Mouse (Mus musculus) forebrain, embryonic 12.5 days (tissue): ENCODE measurements around the gene Krcc1. TPM values are rescaled to one million over a fixed set of nuclear protein-coding genes. Genes with fewer than 3 reads are reported as not detected.
"Not testable (repeated sequence)": the region's sequence is repeated elsewhere in the genome, so short reads cannot be mapped to it uniquely, and the experiment has no call there.

ENCODE experiments used
- ATAC-seq: fragments of 200-750 bp; cut with Nextera tagmentation; 2 replicates; pipeline ENCODE4 v1.8.0; 2017; ENCODE audit warnings: moderate TSS enrichment; ENCODE audit not compliant: low FRiP score
- H3K27ac ChIP-seq: fragments of 300-500 bp; sonication (generic); 2 replicates; pipeline ENCODE4 v1.5.1; 2016; ENCODE audit warnings: mild to moderate bottlenecking
- H3K27me3 ChIP-seq: fragments of 300-500 bp; sonication (generic); 2 replicates; pipeline ENCODE4 v1.6.1; 2016; ENCODE audit warnings: mild to moderate bottlenecking
- H3K36me3 ChIP-seq: fragments of 300-500 bp; sonication (generic); replicated peaks from 2 replicates; pipeline ENCODE4 v1.6.1; 2016; ENCODE audit warnings: mild to moderate bottlenecking
- H3K4me1 ChIP-seq: fragments of 300-500 bp; sonication (generic); 2 replicates; pipeline ENCODE4 v1.6.1; 2016
- H3K4me2 ChIP-seq: fragments of 300-500 bp; sonication (generic); 2 replicates; pipeline ENCODE4 v1.6.1; 2016; ENCODE audit warnings: mild to moderate bottlenecking, moderate library complexity
- H3K4me3 ChIP-seq: fragments of 300-500 bp; sonication (generic); replicated peaks from 2 replicates; pipeline ENCODE4 v1.5.1; 2016; ENCODE audit warnings: mild to moderate bottlenecking
- H3K9ac ChIP-seq: fragments of 300-500 bp; sonication (generic); 2 replicates; pipeline ENCODE4 v1.6.1; 2016; ENCODE audit warnings: mild to moderate bottlenecking
- H3K9me3 ChIP-seq: fragments of 300-500 bp; sonication (generic); 2 replicates; pipeline ENCODE4 v1.6.1; 2016
- WGBS: fragments of 180-500 bp; shearing (Covaris S2); methylation state at CpG from one replicate; pipeline ENCODE4 v1.1.7; 2016; 5-methylcytosine and 5-hydroxymethylcytosine counted together
- polyA plus RNA-seq: library from polyadenylated mRNA; unstranded; fragments of >200 nt; fragmentation: Nextera tagmentation; extraction: Ambion mirVana; gene quantifications from 2 replicates; pipeline ENCODE4 v1.2.1, GENCODE M21; 2016

The Krcc1 gene
- polyA plus RNA-seq, 1 experiment from 2014 or later, result 27.9 TPM

- H3K4me1 ChIP-seq, result peaks cover 16% of the 10 kb centered on the region
- H3K27ac ChIP-seq, result no peak overlapping the region
- no peak overlapping the region for H3K4me3 ChIP-seq
- no peak overlapping the region for H3K4me2 ChIP-seq
- no peaks in the 10 kb centered on the region for H3K36me3 ChIP-seq
- WGBS, result 71% methylated on average over 7 of the region's 7 CpGs
- no peak for ATAC-seq
- no peaks in the 10 kb centered on the region for H3K27me3 ChIP-seq
- H3K9ac ChIP-seq, result no peak overlapping the region
- H3K9me3 ChIP-seq, result no peaks in the 10 kb centered on the region
These were observed 2.4 kb upstream of the Krcc1 start for GRCm38 (mm10) chr6:71268929-71269685.

GRCm38 (mm10) chr6:71269686-71270050 is 1.8 kb upstream of the Krcc1 start:
- ATAC-seq, H3K4me2 ChIP-seq, H3K27me3 ChIP-seq, H3K9me3 ChIP-seq, H3K36me3 ChIP-seq, H3K4me3 ChIP-seq, H3K9ac ChIP-seq, H3K27ac ChIP-seq: not testable (repeated sequence)
- 95% methylated on average over 6 of the region's 6 CpGs for WGBS
- H3K4me1 ChIP-seq, result peaks cover 16% of the 10 kb centered on the region

- Histone ChIP-seq H3K27ac (peak overlapping the region; percentile 95; the same call in 1 of the 2 replicates), H3K4me2 (peak overlapping the region; percentile 62), H3K4me1 (peaks cover 16% of the 10 kb centered on the region), H3K4me3 (peak overlapping the region; percentile 89), H3K27me3 (no peaks in the 10 kb centered on the region), H3K9me3 (no peaks in the 10 kb centered on the region), H3K36me3 (no peaks in the 10 kb centered on the region), H3K9ac (peak overlapping the region; percentile 5; the same call in 1 of the 2 replicates)
- 34% methylated on average over 13 of the region's 14 CpGs for WGBS
- ATAC-seq, result no peak
These were observed 998 bp upstream of the Krcc1 start for GRCm38 (mm10) chr6:71270301-71271056.

GRCm38 (mm10) chr6:71271057-71271388 is 454 bp upstream of the Krcc1 start:
- peak; percentile 69 for ATAC-seq
- Histone ChIP-seq H3K9ac (peak overlapping the region; percentile 5; the same call in 1 of the 2 replicates), H3K4me1 (peaks cover 16% of the 10 kb centered on the region), H3K4me2 (peak overlapping the region; percentile 62), H3K9me3 (no peaks in the 10 kb centered on the region), H3K4me3 (peak overlapping the region; percentile 89), H3K27me3 (no peaks in the 10 kb centered on the region), H3K36me3 (no peaks in the 10 kb centered on the region), H3K27ac (peak overlapping the region; percentile 95)
- 3% methylated on average over 8 of the region's 8 CpGs for WGBS

GRCm38 (mm10) chr6:71272316-71272741 is 852 bp downstream of the Krcc1 start:
- H3K9ac ChIP-seq, result peak overlapping the region; percentile 98
- H3K27me3 ChIP-seq, result no peaks in the 10 kb centered on the region
- no peaks in the 10 kb centered on the region for H3K9me3 ChIP-seq
- H3K4me2 ChIP-seq, result peak overlapping the region; percentile 62
- peak overlapping the region; percentile 95 for H3K27ac ChIP-seq
- peak overlapping the region; percentile 89 for H3K4me3 ChIP-seq
- peaks cover 16% of the 10 kb centered on the region for H3K4me1 ChIP-seq
- ATAC-seq, result peak; percentile 8; the same call in 1 of the 2 replicates
- H3K36me3 ChIP-seq, result no peaks in the 10 kb centered on the region
- under 1% methylated on average over 11 of the region's 11 CpGs for WGBS

- no peak for ATAC-seq
- 88% methylated on average over 1 of the region's 1 CpGs for WGBS
- no peaks in the 10 kb centered on the region for H3K36me3 ChIP-seq
These were observed 2.2 kb downstream of the Krcc1 start for GRCm38 (mm10) chr6:71273715-71274114.

GRCm38 (mm10) chr6:71274621-71275020 is 3.1 kb downstream of the Krcc1 start:
- H3K27me3 ChIP-seq, result no peaks in the 10 kb centered on the region
- no peak overlapping the region for H3K4me2 ChIP-seq
- H3K4me1 ChIP-seq, result peaks cover 16% of the 10 kb centered on the region
- no peak for ATAC-seq
- H3K36me3 ChIP-seq, result no peaks in the 10 kb centered on the region
- no peak overlapping the region for H3K27ac ChIP-seq
- no peak overlapping the region for H3K4me3 ChIP-seq
- no peaks in the 10 kb centered on the region for H3K9me3 ChIP-seq
- H3K9ac ChIP-seq, result no peak overlapping the region
- 82% methylated on average over 1 of the region's 1 CpGs for WGBS

More at GRCm38 (mm10) chr6:71273715-71274114, 2.2 kb downstream of the Krcc1 start:
- H3K4me3 ChIP-seq, result no peak overlapping the region
- H3K9ac ChIP-seq, result no peak overlapping the region
- no peak overlapping the region for H3K27ac ChIP-seq
- H3K4me1 ChIP-seq, result peaks cover 16% of the 10 kb centered on the region
- no peaks in the 10 kb centered on the region for H3K9me3 ChIP-seq
- no peak overlapping the region for H3K4me2 ChIP-seq
- no peaks in the 10 kb centered on the region for H3K27me3 ChIP-seq

GRCm38 (mm10) chr6:71279418-71279817 is 7.9 kb downstream of the Krcc1 start:
- H3K27me3 ChIP-seq, result no peaks in the 10 kb centered on the region
- no peak overlapping the region for H3K27ac ChIP-seq
- H3K4me2 ChIP-seq, result no peak overlapping the region
- 82% methylated on average over 1 of the region's 1 CpGs for WGBS
- H3K9ac ChIP-seq, result no peak overlapping the region
- H3K9me3 ChIP-seq, result no peaks in the 10 kb centered on the region
- no peak for ATAC-seq
- H3K4me3 ChIP-seq, result no peak overlapping the region
- H3K4me1 ChIP-seq, result no peaks in the 10 kb centered on the region
- H3K36me3 ChIP-seq, result peaks cover 6% of the 10 kb centered on the region

GRCm38 (mm10) chr6:71293509-71293908 is 22.0 kb downstream of the Krcc1 start:
- no peaks in the 10 kb centered on the region for H3K9me3 ChIP-seq
- H3K9ac ChIP-seq, result no peak overlapping the region
- H3K4me1 ChIP-seq, result no peaks in the 10 kb centered on the region
- ATAC-seq, result no peak
- H3K36me3 ChIP-seq, result no peaks in the 10 kb centered on the region
- H3K27ac ChIP-seq, result no peak overlapping the region
- no peaks in the 10 kb centered on the region for H3K27me3 ChIP-seq
- H3K4me2 ChIP-seq, result no peak overlapping the region
- 82% methylated on average over 14 of the region's 14 CpGs for WGBS
- H3K4me3 ChIP-seq, result no peak overlapping the region

- H3K4me2 ChIP-seq, result no peak overlapping the region
- no peak for ATAC-seq
- no peaks in the 10 kb centered on the region for H3K4me1 ChIP-seq
- no peaks in the 10 kb centered on the region for H3K9me3 ChIP-seq
- H3K27ac ChIP-seq, result no peak overlapping the region
- 70% methylated on average over 6 of the region's 6 CpGs for WGBS
- no peaks in the 10 kb centered on the region for H3K27me3 ChIP-seq
- no peak overlapping the region for H3K9ac ChIP-seq
- no peaks in the 10 kb centered on the region for H3K36me3 ChIP-seq
- no peak overlapping the region for H3K4me3 ChIP-seq
These were observed 23.8 kb downstream of the Krcc1 start for GRCm38 (mm10) chr6:71295303-71295702.

- Histone ChIP-seq H3K27ac (no peak overlapping the region), H3K4me2 (no peak overlapping the region), H3K27me3 (no peaks in the 10 kb centered on the region), H3K4me1 (no peaks in the 10 kb centered on the region), H3K36me3 (no peaks in the 10 kb centered on the region), H3K4me3 (no peak overlapping the region), H3K9me3 (no peaks in the 10 kb centered on the region), H3K9ac (no peak overlapping the region)
- WGBS, result 71% methylated on average over 2 of the region's 2 CpGs
- ATAC-seq, result no peak
These were observed 26.6 kb downstream of the Krcc1 start for GRCm38 (mm10) chr6:71298051-71298450.

- no peaks in the 10 kb centered on the region for H3K36me3 ChIP-seq
- 39% methylated on average over 3 of the region's 3 CpGs for WGBS
- no peaks in the 10 kb centered on the region for H3K4me1 ChIP-seq
- no peak overlapping the region for H3K9ac ChIP-seq
- no peak overlapping the region for H3K4me3 ChIP-seq
- H3K27ac ChIP-seq, result no peak overlapping the region
- no peaks in the 10 kb centered on the region for H3K9me3 ChIP-seq
- H3K4me2 ChIP-seq, result no peak overlapping the region
- no peaks in the 10 kb centered on the region for H3K27me3 ChIP-seq
- no peak for ATAC-seq
These were observed 27.3 kb downstream of the Krcc1 start for GRCm38 (mm10) chr6:71298751-71299150.
